Mouse (Mus musculus) mouse embryonic stem cell (cell line): ENCODE results near the gene Xntrpc.

Experiments used
- in situ Hi-C, 2 experiments: fragments of 300-500 bp; cut with MboI; formaldehyde crosslinking; loops; 1 replicate in 1 of 2; 3 replicates in 1 of 2; pipeline ENCODE4 v1.14.3; 2019 to 2020; ENCODE audit warnings: low sequenced_read_pairs in 2 of 2, low pct_unique_long_range_greater_than_20kb in 1 of 2, mixed read lengths in 1 of 2; ENCODE audit not compliant: unreplicated experiment in 1 of 2

Xntrpc gene

GRCm38 (mm10) chr7:102076714-102077296 is 11.3 kb downstream of the Xntrpc start:
- in situ Hi-C loops = loop anchor here (25.0 kb wide), 1 partner anchor 415 kb away; the partner anchor contains the start of gene Clpb (in 2 of the 2)

GRCm38 (mm10) chr7:102078517-102078916 is 13.0 kb downstream of the Xntrpc start:
- in situ Hi-C loops = loop anchor here (25.0 kb wide), 1 partner anchor 416 kb away; the partner anchor contains the start of gene Clpb (in 2 of the 2)

- in situ Hi-C loops = loop anchor here (25.0 kb wide), 1 partner anchor 418 kb away; the partner anchor contains the start of gene Clpb (in 2 of the 2)
Measured at GRCm38 (mm10) chr7:102080311-102080710, 14.8 kb downstream of the Xntrpc start.

- in situ Hi-C loops = loop anchor here (25.0 kb wide), 1 partner anchor 419 kb away; the partner anchor contains the start of gene Clpb (in 2 of the 2)
Measured at GRCm38 (mm10) chr7:102081784-102082183, 16.3 kb downstream of the Xntrpc start.

- in situ Hi-C loops = loop anchor here (25.0 kb wide), 1 partner anchor 421 kb away; the partner anchor contains the start of gene Clpb (in 2 of the 2)
Measured at GRCm38 (mm10) chr7:102082816-102083215, 17.3 kb downstream of the Xntrpc start, which contains the start of gene Trpc2. Gene Trpc2 (plus strand): TSS chr7:102083116.

- in situ Hi-C loops = loop anchor here (25.0 kb wide), 1 partner anchor 422 kb away; the partner anchor contains the start of gene Clpb (in 2 of the 2)
Measured at GRCm38 (mm10) chr7:102084041-102084696, 18.7 kb downstream of the Xntrpc start.

GRCm38 (mm10) chr7:102087336-102087735 is 21.8 kb downstream of the Xntrpc start:
- in situ Hi-C loops = loop anchor here (25.0 kb wide), 1 partner anchor 425 kb away; the partner anchor contains the start of gene Clpb (in 2 of the 2)

- in situ Hi-C loops = loop anchor here (25.0 kb wide), 1 partner anchor 438 kb away; the partner anchor contains the start of gene Clpb (in 2 of the 2)
Measured at GRCm38 (mm10) chr7:102099760-102100661, 34.5 kb downstream of the Xntrpc start.

- in situ Hi-C loops = no loop called here
Measured at GRCm38 (mm10) chr7:102100868-102101267, 35.4 kb downstream of the Xntrpc start.

- in situ Hi-C loops = no loop called here
Measured at GRCm38 (mm10) chr7:102101487-102101886, 36.0 kb downstream of the Xntrpc start, which contains the start of gene Art1. Gene Art1 (plus strand): TSS chr7:102101743.

GRCm38 (mm10) chr7:102102241-102102640 is 36.7 kb downstream of the Xntrpc start:
- in situ Hi-C loops = no loop called here

GRCm38 (mm10) chr7:102102696-102103095 is 37.2 kb downstream of the Xntrpc start:
- in situ Hi-C loops = no loop called here

- in situ Hi-C loops = no loop called here
Measured at GRCm38 (mm10) chr7:102103555-102103954, 38.0 kb downstream of the Xntrpc start.

GRCm38 (mm10) chr7:102104126-102104525 is 38.6 kb downstream of the Xntrpc start:
- in situ Hi-C loops = no loop called here

GRCm38 (mm10) chr7:102106700-102107141 is 41.2 kb downstream of the Xntrpc start:
- in situ Hi-C loops = no loop called here

- in situ Hi-C loops = no loop called here
Measured at GRCm38 (mm10) chr7:102108206-102108605, 42.7 kb downstream of the Xntrpc start.

- in situ Hi-C loops = no loop called here
Measured at GRCm38 (mm10) chr7:102109171-102109570, 43.7 kb downstream of the Xntrpc start, which contains the start of gene Art5. Gene Art5 (minus strand): TSS chr7:102109489.

- in situ Hi-C loops = no loop called here
Measured at GRCm38 (mm10) chr7:102109746-102110145, 44.2 kb downstream of the Xntrpc start.
